Mouse (Mus musculus): Measurements from ENCODE around the gene Tsnax. TPM values are rescaled to one million over a fixed set of nuclear protein-coding genes. Genes with fewer than 3 reads are reported as not detected.

Tsnax gene
- polyA plus RNA-seq, 1 experiment from 2014 or later: 208 TPM

GRCm38 (mm10) chr8:125037081-125037480 is 24.3 kb downstream of the Tsnax start:
- no peak overlapping the region for H3K27ac ChIP-seq (ENCODE audit: low read depth, low read length)
- WGBS: 91% methylated on average over 7 of the region's 7 CpGs
- H3K27me3 ChIP-seq (ENCODE audit: control insufficient read depth, insufficient read depth, low read length): no peaks in the 10 kb centered on the region
- no peaks in the 10 kb centered on the region for H3K4me1 ChIP-seq (ENCODE audit: control insufficient read depth, insufficient read depth, low read length)
- no peak overlapping the region for H3K4me3 ChIP-seq (ENCODE audit: low read depth, low read length)
- H3K36me3 ChIP-seq (ENCODE audit: control insufficient read depth, insufficient read depth, low read length): peaks cover 8% of the 10 kb centered on the region
- no peak overlapping the region for H3K4me2 ChIP-seq (ENCODE audit: low read depth, low read length)
- no peaks in the 10 kb centered on the region for H3K9me3 ChIP-seq (ENCODE audit: control insufficient read depth, low read length)
- H3K9ac ChIP-seq (replicated peaks; ENCODE audit: low read depth, low read length): no peak overlapping the region
- no peak for ATAC-seq (ENCODE audit: low read depth)

GRCm38 (mm10) chr8:125038731-125039130 is 25.9 kb downstream of the Tsnax start:
- Histone ChIP-seq H3K4me1 (ENCODE audit: control insufficient read depth, insufficient read depth, low read length) (no peaks in the 10 kb centered on the region), H3K27ac (ENCODE audit: low read depth, low read length) (no peak overlapping the region), H3K4me2 (ENCODE audit: low read depth, low read length) (no peak overlapping the region), H3K27me3 (ENCODE audit: control insufficient read depth, insufficient read depth, low read length) (no peaks in the 10 kb centered on the region), H3K9ac (replicated peaks; ENCODE audit: low read depth, low read length) (no peak overlapping the region), H3K36me3 (ENCODE audit: control insufficient read depth, insufficient read depth, low read length) (peaks cover 3% of the 10 kb centered on the region), H3K9me3 (ENCODE audit: control insufficient read depth, low read length) (no peaks in the 10 kb centered on the region), H3K4me3 (ENCODE audit: low read depth, low read length) (no peak overlapping the region)
- no peak for ATAC-seq (ENCODE audit: low read depth)
- 87% methylated on average over 15 of the region's 15 CpGs for WGBS

GRCm38 (mm10) chr8:125040587-125041375 is 28.0 kb downstream of the Tsnax start:
- ATAC-seq (ENCODE audit: low read depth): no peak
- Histone ChIP-seq H3K4me3 (ENCODE audit: low read depth, low read length) (no peak overlapping the region), H3K9me3 (ENCODE audit: control insufficient read depth, low read length) (no peaks in the 10 kb centered on the region), H3K27me3 (ENCODE audit: control insufficient read depth, insufficient read depth, low read length) (no peaks in the 10 kb centered on the region), H3K4me1 (ENCODE audit: control insufficient read depth, insufficient read depth, low read length) (no peaks in the 10 kb centered on the region), H3K36me3 (ENCODE audit: control insufficient read depth, insufficient read depth, low read length) (peaks cover 3% of the 10 kb centered on the region), H3K27ac (ENCODE audit: low read depth, low read length) (no peak overlapping the region), H3K4me2 (ENCODE audit: low read depth, low read length) (no peak overlapping the region), H3K9ac (replicated peaks; ENCODE audit: low read depth, low read length) (no peak overlapping the region)
- 81% methylated on average over 15 of the region's 15 CpGs for WGBS

- Histone ChIP-seq H3K9me3 (ENCODE audit: control insufficient read depth, low read length) (no peaks in the 10 kb centered on the region), H3K9ac (replicated peaks; ENCODE audit: low read depth, low read length) (no peak overlapping the region), H3K4me2 (ENCODE audit: low read depth, low read length) (no peak overlapping the region), H3K27ac (ENCODE audit: low read depth, low read length) (no peak overlapping the region), H3K36me3 (ENCODE audit: control insufficient read depth, insufficient read depth, low read length) (no peaks in the 10 kb centered on the region; the same call in none of the 2 replicates), H3K4me3 (ENCODE audit: low read depth, low read length) (no peak overlapping the region), H3K27me3 (ENCODE audit: control insufficient read depth, insufficient read depth, low read length) (no peaks in the 10 kb centered on the region), H3K4me1 (ENCODE audit: control insufficient read depth, insufficient read depth, low read length) (no peaks in the 10 kb centered on the region)
- WGBS: 65% methylated on average over 2 of the region's 2 CpGs
- no peak for ATAC-seq (ENCODE audit: low read depth)
Observed at GRCm38 (mm10) chr8:125041496-125041895, 28.7 kb downstream of the Tsnax start.

- Histone ChIP-seq H3K4me1 (ENCODE audit: control insufficient read depth, insufficient read depth, low read length) (no peaks in the 10 kb centered on the region), H3K36me3 (ENCODE audit: control insufficient read depth, insufficient read depth, low read length) (no peaks in the 10 kb centered on the region), H3K27ac (ENCODE audit: low read depth, low read length) (no peak overlapping the region), H3K4me2 (ENCODE audit: low read depth, low read length) (no peak overlapping the region), H3K9me3 (ENCODE audit: control insufficient read depth, low read length) (no peaks in the 10 kb centered on the region), H3K9ac (replicated peaks; ENCODE audit: low read depth, low read length) (no peak overlapping the region), H3K27me3 (ENCODE audit: control insufficient read depth, insufficient read depth, low read length) (no peaks in the 10 kb centered on the region), H3K4me3 (ENCODE audit: low read depth, low read length) (no peak overlapping the region)
- ATAC-seq (ENCODE audit: low read depth): no peak
- 71% methylated on average over 7 of the region's 7 CpGs for WGBS
Observed at GRCm38 (mm10) chr8:125043394-125043793, 30.6 kb downstream of the Tsnax start.

- Histone ChIP-seq H3K4me2 (ENCODE audit: low read depth, low read length) (no peak overlapping the region), H3K9ac (replicated peaks; ENCODE audit: low read depth, low read length) (no peak overlapping the region), H3K9me3 (ENCODE audit: control insufficient read depth, low read length) (no peaks in the 10 kb centered on the region), H3K4me3 (ENCODE audit: low read depth, low read length) (no peak overlapping the region), H3K27ac (ENCODE audit: low read depth, low read length) (no peak overlapping the region), H3K27me3 (ENCODE audit: control insufficient read depth, insufficient read depth, low read length) (no peaks in the 10 kb centered on the region), H3K36me3 (ENCODE audit: control insufficient read depth, insufficient read depth, low read length) (no peaks in the 10 kb centered on the region), H3K4me1 (ENCODE audit: control insufficient read depth, insufficient read depth, low read length) (no peaks in the 10 kb centered on the region)
- WGBS: 58% methylated on average over 9 of the region's 9 CpGs
- ATAC-seq (ENCODE audit: low read depth): no peak
Observed at GRCm38 (mm10) chr8:125043935-125044334, 31.1 kb downstream of the Tsnax start.

- ATAC-seq (ENCODE audit: low read depth): no peak
- H3K36me3 ChIP-seq (ENCODE audit: control insufficient read depth, insufficient read depth, low read length): no peaks in the 10 kb centered on the region
- no peak overlapping the region for H3K9ac ChIP-seq (replicated peaks; ENCODE audit: low read depth, low read length)
- no peaks in the 10 kb centered on the region for H3K27me3 ChIP-seq (ENCODE audit: control insufficient read depth, insufficient read depth, low read length)
- no peaks in the 10 kb centered on the region for H3K9me3 ChIP-seq (ENCODE audit: control insufficient read depth, low read length)
- 86% methylated on average over 1 of the region's 1 CpGs for WGBS
- H3K4me2 ChIP-seq (ENCODE audit: low read depth, low read length): no peak overlapping the region
- H3K4me3 ChIP-seq (ENCODE audit: low read depth, low read length): no peak overlapping the region
- H3K27ac ChIP-seq (ENCODE audit: low read depth, low read length): no peak overlapping the region
- H3K4me1 ChIP-seq (ENCODE audit: control insufficient read depth, insufficient read depth, low read length): no peaks in the 10 kb centered on the region
Observed at GRCm38 (mm10) chr8:125045760-125046159, 33.0 kb downstream of the Tsnax start.

GRCm38 (mm10) chr8:125049051-125049750 is 36.4 kb downstream of the Tsnax start:
- Histone ChIP-seq H3K9ac (replicated peaks; ENCODE audit: low read depth, low read length) (no peak overlapping the region), H3K4me2 (ENCODE audit: low read depth, low read length) (no peak overlapping the region), H3K9me3 (ENCODE audit: control insufficient read depth, low read length) (no peaks in the 10 kb centered on the region), H3K27me3 (ENCODE audit: control insufficient read depth, insufficient read depth, low read length) (peaks cover 14% of the 10 kb centered on the region), H3K36me3 (ENCODE audit: control insufficient read depth, insufficient read depth, low read length) (no peaks in the 10 kb centered on the region), H3K27ac (ENCODE audit: low read depth, low read length) (no peak overlapping the region), H3K4me3 (ENCODE audit: low read depth, low read length) (no peak overlapping the region), H3K4me1 (ENCODE audit: control insufficient read depth, insufficient read depth, low read length) (no peaks in the 10 kb centered on the region)
- WGBS: 66% methylated on average over 5 of the region's 5 CpGs
- ATAC-seq (ENCODE audit: low read depth): no peak

- H3K4me3 ChIP-seq (ENCODE audit: low read depth, low read length): no peak overlapping the region
- ATAC-seq (ENCODE audit: low read depth): no peak
- H3K27ac ChIP-seq (ENCODE audit: low read depth, low read length): no peak overlapping the region
- H3K4me1 ChIP-seq (ENCODE audit: control insufficient read depth, insufficient read depth, low read length): no peaks in the 10 kb centered on the region
- H3K36me3 ChIP-seq (ENCODE audit: control insufficient read depth, insufficient read depth, low read length): no peaks in the 10 kb centered on the region
- H3K9me3 ChIP-seq (ENCODE audit: control insufficient read depth, low read length): no peaks in the 10 kb centered on the region
- H3K27me3 ChIP-seq (ENCODE audit: control insufficient read depth, insufficient read depth, low read length): peaks cover 19% of the 10 kb centered on the region
- H3K4me2 ChIP-seq (ENCODE audit: low read depth, low read length): no peak overlapping the region
- H3K9ac ChIP-seq (replicated peaks; ENCODE audit: low read depth, low read length): no peak overlapping the region
- WGBS: 83% methylated on average over 6 of the region's 6 CpGs
Observed at GRCm38 (mm10) chr8:125049826-125050225, 37.0 kb downstream of the Tsnax start.

Measured in neural tube, embryonic 14.5 days (tissue).